Mouse (Mus musculus) right cerebral cortex, postnatal 10 days (tissue): ENCODE measurements at regions not wholly inside any gene's neighbourhood (a gene's known extent, or its start where the extent isn't known, plus 50 kb on each side); places are given as distances from the start of the nearest gene placed in this dataset.

Experiments
- DNase-seq, 2 experiments: peaks; one replicate each; pipeline ENCODE4 v3.0.0; 2021; ENCODE audit warnings: low spot score in 2 of 2

GRCm38 (mm10) chr3:136611682-136612081 is 58.2 kb upstream of the Ppp3ca start:
- DNase-seq: no peak

GRCm38 (mm10) chr3:136610556-136610924 is 59.4 kb upstream of the Ppp3ca start:
- DNase-seq: no peak

GRCm38 (mm10) chr3:136609855-136610555 is 59.9 kb upstream of the Ppp3ca start:
- peak; percentile 24 to 35 for DNase-seq

- DNase-seq: no peak
Measured at GRCm38 (mm10) chr3:136601706-136602105, 68.2 kb upstream of the Ppp3ca start.

GRCm38 (mm10) chr3:136583937-136584336 is 86.0 kb upstream of the Ppp3ca start:
- no peak for DNase-seq

- no peak for DNase-seq
Measured at GRCm38 (mm10) chr3:136578016-136578415, 91.9 kb upstream of the Ppp3ca start.

GRCm38 (mm10) chr3:136570517-136570916 is 99.4 kb upstream of the Ppp3ca start:
- DNase-seq: no peak

- DNase-seq: no peak
Measured at GRCm38 (mm10) chr3:136556488-136556887, 113.4 kb upstream of the Ppp3ca start.

- no peak for DNase-seq
Measured at GRCm38 (mm10) chr3:136549471-136549870, 120.5 kb upstream of the Ppp3ca start.

- DNase-seq: no peak
Measured at GRCm38 (mm10) chr3:136531604-136532003, 138.3 kb upstream of the Ppp3ca start.

- DNase-seq: no peak
Measured at GRCm38 (mm10) chr3:136508575-136508974, 161.3 kb upstream of the Ppp3ca start.

- DNase-seq: peak in 1 of 2 experiments; percentile 21
Measured at GRCm38 (mm10) chr3:136507070-136507469, 162.9 kb upstream of the Ppp3ca start.

- DNase-seq: no peak
Measured at GRCm38 (mm10) chr3:136494831-136495230, 169.0 kb upstream of the Bank1 start.

GRCm38 (mm10) chr3:136491683-136492082 is 165.8 kb upstream of the Bank1 start:
- DNase-seq: no peak

GRCm38 (mm10) chr3:136471693-136472092 is 145.8 kb upstream of the Bank1 start:
- DNase-seq: no peak

- no peak for DNase-seq
Measured at GRCm38 (mm10) chr3:136462747-136463146, 136.9 kb upstream of the Bank1 start.

GRCm38 (mm10) chr3:136456471-136457117 is 130.7 kb upstream of the Bank1 start:
- peak; percentile 53 to 64 for DNase-seq

- no peak for DNase-seq
Measured at GRCm38 (mm10) chr3:136455651-136456470, 130.0 kb upstream of the Bank1 start.

GRCm38 (mm10) chr3:136454967-136455366 is 129.1 kb upstream of the Bank1 start:
- DNase-seq: no peak

- no peak for DNase-seq
Measured at GRCm38 (mm10) chr3:136450986-136451774, 125.3 kb upstream of the Bank1 start.

GRCm38 (mm10) chr3:136450361-136450895 is 124.6 kb upstream of the Bank1 start:
- no peak for DNase-seq
